Mouse (Mus musculus) midbrain, postnatal 0 days (tissue): ENCODE measurements around the gene Tlr13. TPM values are rescaled to one million over a fixed set of nuclear protein-coding genes. Genes with fewer than 3 reads are reported as not detected.
A peak's percentile ranks its signal among the peaks of the same experiment; 100 is the strongest.
"Not testable (repeated sequence)": the region's sequence is repeated elsewhere in the genome, so short reads cannot be mapped to it uniquely, and the experiment has no call there.

ENCODE experiments used
- ATAC-seq: fragments of 200-750 bp; cut with Nextera tagmentation; 2 replicates; pipeline ENCODE4 v1.8.0; 2017; ENCODE audit warnings: moderate number of reproducible peaks, mild to moderate bottlenecking, moderate TSS enrichment, moderate library complexity; ENCODE audit not compliant: low FRiP score
- DNase-seq: peaks from one replicate; pipeline ENCODE4 v3.0.0-alpha.2; 2015; ENCODE audit warnings: low spot score
- H3K27ac ChIP-seq: fragments of 300-500 bp; sonication (generic); 2 replicates; pipeline ENCODE4 v1.5.1; 2014; ENCODE audit warnings: low read depth, mild to moderate bottlenecking, low read length, mixed read lengths
- H3K27me3 ChIP-seq: fragments of 300-500 bp; sonication (generic); 2 replicates; pipeline ENCODE4 v1.6.1; 2014; ENCODE audit warnings: low read length, control low read depth, mixed read lengths; ENCODE audit not compliant: insufficient read depth
- H3K36me3 ChIP-seq: fragments of 300-500 bp; sonication (generic); 2 replicates; pipeline ENCODE4 v1.6.1; 2014; ENCODE audit warnings: low read length, control low read depth, mixed read lengths; ENCODE audit not compliant: insufficient read depth
- H3K4me1 ChIP-seq: fragments of 300-500 bp; sonication (generic); 2 replicates; pipeline ENCODE4 v1.6.1; 2014; ENCODE audit warnings: mild to moderate bottlenecking, control low read depth, antibody characterized with exemption, low read length, mixed read lengths; ENCODE audit not compliant: insufficient read depth
- H3K4me2 ChIP-seq: fragments of 300-500 bp; sonication (generic); 2 replicates; pipeline ENCODE4 v1.6.1; 2014; ENCODE audit warnings: low read depth, mild to moderate bottlenecking, low read length, mixed read lengths; ENCODE audit not compliant: poor library complexity, severe bottlenecking
- H3K4me3 ChIP-seq: fragments of 300-500 bp; sonication (generic); 2 replicates; pipeline ENCODE4 v1.5.1; 2014; ENCODE audit warnings: low read depth, mild to moderate bottlenecking, low read length, moderate library complexity
- H3K9ac ChIP-seq: fragments of 300-500 bp; sonication (generic); replicated peaks from 2 replicates; pipeline ENCODE4 v1.6.1; 2014; ENCODE audit warnings: mild to moderate bottlenecking, low read length, moderate library complexity, mixed read lengths; ENCODE audit not compliant: poor library complexity, severe bottlenecking
- H3K9me3 ChIP-seq: fragments of 300-500 bp; sonication (generic); 2 replicates; pipeline ENCODE4 v1.6.1; 2016; ENCODE audit warnings: low read length, control low read depth
- CTCF ChIP-seq: IDR thresholded peaks from 2 replicates; pipeline ENCODE4 v1.5.1; 2016; ENCODE audit warnings: antibody characterized with exemption, mild to moderate bottlenecking
- WGBS: fragments of 180-500 bp; shearing (Covaris S2); extraction: QIAGEN DNeasy Blood & Tissue Kit; methylation state at CpG from one replicate; pipeline ENCODE4 v1.1.7; 2014; 5-methylcytosine and 5-hydroxymethylcytosine counted together
- polyA plus RNA-seq: library from polyadenylated mRNA; unstranded; fragments of >200 nt; fragmentation: Nextera tagmentation; extraction: Ambion mirVana; gene quantifications from 2 replicates; pipeline ENCODE4 v1.2.1, GENCODE M21; 2015
- total RNA-seq: library from RNA; depleted of rRNA; stranded (reverse); fragments of >200 nt; gene quantifications from 2 replicates; pipeline ENCODE4 v1.2.3, GENCODE M21; 2014

Gene Tlr13
- total and polyA plus RNA-seq, 2 experiments from 2014 or later: 0.35 to 0.71 TPM

DNA sequence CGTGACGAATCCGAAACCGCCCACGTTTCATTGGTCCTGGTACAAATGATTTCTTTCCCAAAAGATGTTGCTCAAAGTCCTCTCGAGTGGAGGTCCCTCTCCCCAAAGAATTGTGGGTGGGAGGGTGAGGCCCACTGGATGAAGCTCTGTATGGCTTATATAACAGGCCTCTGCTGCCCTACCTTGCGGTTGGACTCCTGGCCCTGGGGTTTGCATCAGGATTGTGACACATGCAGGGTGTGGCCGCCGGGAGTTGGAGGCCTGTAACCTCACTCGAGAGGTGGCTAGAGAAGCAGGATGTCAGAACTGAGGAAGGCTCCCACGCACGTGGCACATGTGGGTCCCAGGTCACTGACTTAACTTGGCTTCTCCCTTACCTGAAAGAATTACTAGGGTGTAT lies 44.7 kb downstream of the Tlr13 start:
- H3K27ac ChIP-seq: 0 out of 2 replicates have a peak overlapping the region, but pooled peaks have one; percentile 18
- H3K4me1 ChIP-seq: no peaks in the 10 kb centered on the region
- ATAC-seq (no peak), DNase-seq (no peak)
- peak overlapping the region; percentile 43 for H3K4me3 ChIP-seq
- TF ChIP-seq CTCF: no peak
- no peaks in the 10 kb centered on the region for H3K27me3 ChIP-seq
- WGBS: 21% methylated on average over 12 of the region's 12 CpGs
- H3K4me2 ChIP-seq: peak overlapping the region; percentile 61
- H3K36me3 ChIP-seq: no peaks in the 10 kb centered on the region
- H3K9ac ChIP-seq: peak overlapping the region; percentile 54
- no peaks in the 10 kb centered on the region for H3K9me3 ChIP-seq

DNA sequence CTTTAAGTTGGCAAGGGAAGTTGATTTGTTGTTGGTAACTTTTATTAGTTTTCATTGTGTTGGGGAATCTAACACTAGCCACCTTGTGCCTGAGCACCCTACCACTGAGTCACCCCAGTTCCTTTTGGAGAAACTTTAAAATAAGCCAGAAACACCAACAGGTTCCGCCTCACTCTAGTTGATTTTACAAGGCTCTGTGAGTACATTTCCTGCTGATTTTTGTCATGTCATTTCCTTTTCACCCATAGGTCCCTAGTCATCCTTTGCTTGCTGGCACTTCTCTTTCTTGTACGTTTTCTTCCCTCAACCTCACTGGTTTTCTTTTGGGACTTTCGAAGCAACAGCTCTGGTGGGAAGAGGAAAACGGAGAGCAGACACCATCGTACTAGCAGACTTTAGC lies 46.4 kb downstream of the Tlr13 start:
- Histone ChIP-seq H3K27ac (no peak overlapping the region), H3K27me3 (no peaks in the 10 kb centered on the region), H3K9me3 (no peaks in the 10 kb centered on the region), H3K36me3 (no peaks in the 10 kb centered on the region; the same call in 1 of the 2 replicates), H3K9ac (no peak overlapping the region), H3K4me2 (peak overlapping the region; percentile 61; the same call in 1 of the 2 replicates), H3K4me1 (no peaks in the 10 kb centered on the region), H3K4me3 (no peak overlapping the region; the same call in 1 of the 2 replicates)
- no peak for TF ChIP-seq CTCF
- 52% methylated on average over 5 of the region's 5 CpGs for WGBS
- no peak for DNase-seq
- no peak for ATAC-seq

DNA sequence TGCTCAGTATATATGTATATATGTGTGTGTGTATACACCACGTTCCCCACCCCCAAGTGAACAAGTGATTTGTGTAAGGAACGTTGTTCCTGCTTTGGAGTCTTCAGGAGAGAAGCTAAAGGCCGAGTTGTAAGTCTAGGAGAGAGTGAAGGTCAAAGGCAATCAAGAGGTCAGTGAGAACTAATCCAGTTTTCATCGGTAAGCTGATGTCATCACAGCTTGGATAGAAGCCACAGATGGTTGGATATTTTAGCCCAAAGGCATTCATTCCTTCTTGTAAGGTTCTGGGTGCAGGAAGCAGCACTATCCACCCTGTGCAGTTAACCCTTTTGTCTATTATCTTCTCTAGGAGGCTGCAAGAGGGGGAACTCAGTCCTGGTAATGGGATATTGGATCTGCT lies 47.1 kb downstream of the Tlr13 start:
- TF ChIP-seq CTCF: no peak
- DNase-seq (no peak), ATAC-seq (no peak)
- no peaks in the 10 kb centered on the region for H3K9me3 ChIP-seq
- H3K27ac ChIP-seq: no peak overlapping the region
- H3K4me1 ChIP-seq: no peaks in the 10 kb centered on the region
- H3K9ac ChIP-seq: no peak overlapping the region
- H3K36me3 ChIP-seq: no peaks in the 10 kb centered on the region; the same call in 1 of the 2 replicates
- H3K4me2 ChIP-seq: no peak overlapping the region
- WGBS: 50% methylated on average over 4 of the region's 4 CpGs
- no peaks in the 10 kb centered on the region for H3K27me3 ChIP-seq
- H3K4me3 ChIP-seq: no peak overlapping the region

DNA sequence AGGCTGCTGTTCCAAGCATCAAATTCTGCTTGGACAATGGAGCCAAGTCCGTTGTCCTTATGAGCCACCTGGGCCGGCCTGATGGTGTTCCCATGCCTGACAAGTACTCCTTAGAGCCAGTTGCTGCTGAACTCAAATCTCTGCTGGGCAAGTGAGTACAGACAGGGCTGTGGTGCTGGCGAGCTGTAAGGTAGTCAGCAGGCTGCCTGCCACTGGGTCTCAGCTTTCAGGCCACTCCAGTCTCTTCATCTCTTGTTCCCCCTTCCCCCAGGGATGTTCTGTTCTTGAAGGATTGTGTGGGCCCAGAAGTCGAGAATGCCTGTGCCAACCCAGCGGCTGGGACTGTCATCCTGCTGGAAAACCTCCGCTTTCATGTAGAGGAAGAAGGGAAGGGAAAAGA lies 51.4 kb downstream of the Tlr13 start:
- not testable (repeated sequence) for H3K36me3 ChIP-seq, DNase-seq, H3K27me3 ChIP-seq, H3K27ac ChIP-seq, ATAC-seq, H3K9ac ChIP-seq, H3K4me2 ChIP-seq, H3K4me3 ChIP-seq, H3K4me1 ChIP-seq, H3K9me3 ChIP-seq
- WGBS: 83% methylated on average over 6 of the region's 6 CpGs

DNA sequence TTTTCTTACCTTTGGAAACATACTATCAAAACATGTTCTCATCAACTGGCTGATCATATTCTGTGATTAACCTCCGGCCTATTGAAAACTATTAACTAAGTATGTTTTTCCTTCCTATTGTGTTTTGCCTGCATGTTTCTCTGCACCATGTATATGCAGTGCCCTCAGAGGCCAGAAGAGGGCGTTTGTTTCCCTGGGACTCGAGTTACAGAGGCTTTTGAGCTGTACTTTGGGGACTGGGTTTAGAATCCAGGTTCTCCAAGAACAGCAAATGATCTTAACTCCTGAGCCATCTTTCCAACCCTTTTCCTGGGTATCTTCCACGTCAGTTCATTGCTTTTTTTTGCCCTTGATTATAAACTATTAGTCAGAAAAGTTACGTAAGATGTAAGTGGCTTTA lies 54.3 kb downstream of the Tlr13 start:
- Histone ChIP-seq H3K4me1 (no peaks in the 10 kb centered on the region), H3K27ac (no peak overlapping the region), H3K4me3 (no peak overlapping the region), H3K4me2 (no peak overlapping the region), H3K9ac (no peak overlapping the region), H3K9me3 (no peaks in the 10 kb centered on the region), H3K36me3 (peaks cover 10% of the 10 kb centered on the region), H3K27me3 (no peaks in the 10 kb centered on the region)
- DNase-seq (no peak), ATAC-seq (no peak)
- TF ChIP-seq CTCF: peak; percentile 54
- 69% methylated on average over 5 of the region's 5 CpGs for WGBS

DNA sequence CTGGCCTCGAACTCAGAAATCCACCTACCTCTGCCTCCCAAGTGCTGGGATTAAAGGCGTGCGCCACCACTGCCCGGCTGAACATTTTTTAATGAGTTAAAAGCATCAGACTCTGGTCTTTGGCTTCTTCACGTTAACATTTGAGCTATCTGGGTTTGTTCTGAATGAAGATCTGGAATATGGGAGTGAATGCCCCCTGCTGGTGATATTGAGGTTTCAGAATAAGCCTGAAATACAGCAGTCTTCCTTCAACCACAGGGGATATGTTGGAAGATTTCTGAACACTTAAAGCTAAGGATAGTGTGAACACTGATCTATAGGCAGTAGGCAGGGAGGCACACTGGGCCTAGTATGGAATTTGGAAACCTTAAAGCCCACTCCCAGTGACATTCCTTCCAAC lies 55.9 kb downstream of the Tlr13 start:
- TF ChIP-seq CTCF: peak; percentile 51
- Histone ChIP-seq H3K36me3 (peaks cover 12% of the 10 kb centered on the region), H3K9ac (no peak overlapping the region), H3K4me3 (no peak overlapping the region), H3K9me3 (no peaks in the 10 kb centered on the region), H3K27me3 (no peaks in the 10 kb centered on the region), H3K4me1 (no peaks in the 10 kb centered on the region), H3K4me2 (no peak overlapping the region), H3K27ac (no peak overlapping the region)
- ATAC-seq (no peak), DNase-seq (no peak)
- WGBS: 80% methylated on average over 5 of the region's 5 CpGs
